Mouse (Mus musculus): Measurements from ENCODE around the gene Acot3.
"Not testable (repeated sequence)": the region's sequence is repeated elsewhere in the genome, so short reads cannot be mapped to it uniquely, and the experiment has no call there.

Acot3 gene

GRCm38 (mm10) chr12:84051937-84052474 is at the start of gene Acot3:
Gene Acot3 (plus strand): TSS chr12:84052144.
- no peak for DNase-seq (ENCODE audit: low read depth, low spot score)

- no peak for DNase-seq (ENCODE audit: low read depth, low spot score)
These were observed 48.1 kb upstream of the Acot3 start for GRCm38 (mm10) chr12:84003866-84004265.

GRCm38 (mm10) chr12:84008251-84008650 is 43.7 kb upstream of the Acot3 start:
- no peak for DNase-seq (ENCODE audit: low read depth, low spot score)

GRCm38 (mm10) chr12:84008729-84009128 is 43.2 kb upstream of the Acot3 start:
- no peak for DNase-seq (ENCODE audit: low read depth, low spot score)

GRCm38 (mm10) chr12:84009171-84009965 is 42.6 kb upstream of the Acot3 start, which contains the start of gene Acot1:
Gene Acot1 (plus strand): TSS chr12:84009490.
- DNase-seq (ENCODE audit: low read depth, low spot score) = not testable (repeated sequence)

GRCm38 (mm10) chr12:84010201-84010600 is 41.7 kb upstream of the Acot3 start:
- no peak for DNase-seq (ENCODE audit: low read depth, low spot score)

GRCm38 (mm10) chr12:84011251-84012040 is 40.5 kb upstream of the Acot3 start:
- no peak for DNase-seq (ENCODE audit: low read depth, low spot score)

GRCm38 (mm10) chr12:84013130-84013529 is 38.8 kb upstream of the Acot3 start:
- no peak for DNase-seq (ENCODE audit: low read depth, low spot score)

- no peak for DNase-seq (ENCODE audit: low read depth, low spot score)
These were observed 38.2 kb upstream of the Acot3 start for GRCm38 (mm10) chr12:84013701-84014100.

- DNase-seq (ENCODE audit: low read depth, low spot score) = not testable (repeated sequence)
These were observed 31.4 kb upstream of the Acot3 start for GRCm38 (mm10) chr12:84020528-84020927.

- DNase-seq (ENCODE audit: low read depth, low spot score) = not testable (repeated sequence)
These were observed 29.7 kb upstream of the Acot3 start for GRCm38 (mm10) chr12:84022266-84022665.

GRCm38 (mm10) chr12:84023052-84023745 is 28.7 kb upstream of the Acot3 start:
- DNase-seq (ENCODE audit: low read depth, low spot score) = no peak

- no peak for DNase-seq (ENCODE audit: low read depth, low spot score)
These were observed 26.1 kb upstream of the Acot3 start for GRCm38 (mm10) chr12:84025888-84026287.

- not testable (repeated sequence) for DNase-seq (ENCODE audit: low read depth, low spot score)
These were observed 23.6 kb upstream of the Acot3 start for GRCm38 (mm10) chr12:84028328-84028727.

GRCm38 (mm10) chr12:84029043-84029442 is 22.9 kb upstream of the Acot3 start:
- DNase-seq (ENCODE audit: low read depth, low spot score) = not testable (repeated sequence)

- DNase-seq (ENCODE audit: low read depth, low spot score) = peak; percentile 50
These were observed 21.1 kb upstream of the Acot3 start for GRCm38 (mm10) chr12:84030659-84031332.

- DNase-seq (ENCODE audit: low read depth, low spot score) = no peak
These were observed 19.1 kb upstream of the Acot3 start for GRCm38 (mm10) chr12:84032854-84033253.

GRCm38 (mm10) chr12:84033302-84033701 is 18.6 kb upstream of the Acot3 start:
- DNase-seq (ENCODE audit: low read depth, low spot score) = not testable (repeated sequence)

GRCm38 (mm10) chr12:84034108-84034507 is 17.8 kb upstream of the Acot3 start:
- DNase-seq (ENCODE audit: low read depth, low spot score) = no peak

GRCm38 (mm10) chr12:84038241-84038640 is 13.7 kb upstream of the Acot3 start, which contains the start of gene Acot4:
Gene Acot4 (plus strand): TSS chr12:84038379.
- DNase-seq (ENCODE audit: low read depth, low spot score) = not testable (repeated sequence)

GRCm38 (mm10) chr12:84038691-84039111 is 13.2 kb upstream of the Acot3 start, which contains the start of gene Gm49366:
Gene Gm49366 (plus strand): TSS chr12:84038935.
- not testable (repeated sequence) for DNase-seq (ENCODE audit: low read depth, low spot score)

All from retina, adult 2 months (tissue).